Mouse (Mus musculus): Measurements from ENCODE around the gene Scrn1. TPM values are rescaled to one million over a fixed set of nuclear protein-coding genes. Genes with fewer than 3 reads are reported as not detected.

The Scrn1 gene
- polyA plus RNA-seq, 1 experiment from 2014 or later: 3.0 TPM

- Histone ChIP-seq H3K4me2 (no peak overlapping the region), H3K27me3 (replicated peaks; ENCODE audit: control insufficient read depth, insufficient read depth, low read length) (no peaks in the 10 kb centered on the region), H3K27ac (ENCODE audit: low read depth, low read length) (no peak overlapping the region), H3K36me3 (ENCODE audit: control insufficient read depth, insufficient read depth, low read length) (no peaks in the 10 kb centered on the region), H3K4me3 (ENCODE audit: low read depth, low read length) (no peak overlapping the region), H3K4me1 (replicated peaks; ENCODE audit: control insufficient read depth, insufficient read depth, low read length) (no peaks in the 10 kb centered on the region), H3K9ac (ENCODE audit: low read depth, low read length) (no peak overlapping the region), H3K9me3 (ENCODE audit: control insufficient read depth, low read length) (no peaks in the 10 kb centered on the region)
- DNase-seq (ENCODE audit: low spot score) (no peak), ATAC-seq (replicated peaks; ENCODE audit: low FRiP score) (no peak)
- 81% methylated on average over 13 of the region's 13 CpGs for WGBS
Observed at GRCm38 (mm10) chr6:54548314-54549019, 17.8 kb downstream of the Scrn1 start.

- no peak for DNase-seq (ENCODE audit: low spot score)
- Histone ChIP-seq H3K4me2 (no peak overlapping the region), H3K9ac (ENCODE audit: low read depth, low read length) (no peak overlapping the region), H3K4me3 (ENCODE audit: low read depth, low read length) (no peak overlapping the region), H3K4me1 (replicated peaks; ENCODE audit: control insufficient read depth, insufficient read depth, low read length) (no peaks in the 10 kb centered on the region), H3K9me3 (ENCODE audit: control insufficient read depth, low read length) (no peaks in the 10 kb centered on the region), H3K27ac (ENCODE audit: low read depth, low read length) (no peak overlapping the region), H3K27me3 (replicated peaks; ENCODE audit: control insufficient read depth, insufficient read depth, low read length) (no peaks in the 10 kb centered on the region), H3K36me3 (ENCODE audit: control insufficient read depth, insufficient read depth, low read length) (no peaks in the 10 kb centered on the region)
- 69% methylated on average over 2 of the region's 2 CpGs for WGBS
- ATAC-seq (replicated peaks; ENCODE audit: low FRiP score): no peak
Observed at GRCm38 (mm10) chr6:54543646-54544045, 22.6 kb downstream of the Scrn1 start.

- Histone ChIP-seq H3K9me3 (ENCODE audit: control insufficient read depth, low read length) (no peaks in the 10 kb centered on the region), H3K36me3 (ENCODE audit: control insufficient read depth, insufficient read depth, low read length) (no peaks in the 10 kb centered on the region), H3K9ac (ENCODE audit: low read depth, low read length) (no peak overlapping the region), H3K4me2 (no peak overlapping the region), H3K4me3 (ENCODE audit: low read depth, low read length) (no peak overlapping the region), H3K27me3 (replicated peaks; ENCODE audit: control insufficient read depth, insufficient read depth, low read length) (no peaks in the 10 kb centered on the region), H3K4me1 (replicated peaks; ENCODE audit: control insufficient read depth, insufficient read depth, low read length) (no peaks in the 10 kb centered on the region), H3K27ac (ENCODE audit: low read depth, low read length) (no peak overlapping the region)
- ATAC-seq (replicated peaks; ENCODE audit: low FRiP score) (no peak), DNase-seq (ENCODE audit: low spot score) (no peak)
- 78% methylated on average over 7 of the region's 7 CpGs for WGBS
Observed at GRCm38 (mm10) chr6:54542836-54543235, 23.5 kb downstream of the Scrn1 start.

- no peaks in the 10 kb centered on the region for H3K4me1 ChIP-seq (replicated peaks; ENCODE audit: control insufficient read depth, insufficient read depth, low read length)
- WGBS: 76% methylated on average over 9 of the region's 9 CpGs
- no peaks in the 10 kb centered on the region for H3K36me3 ChIP-seq (ENCODE audit: control insufficient read depth, insufficient read depth, low read length)
- ATAC-seq (replicated peaks; ENCODE audit: low FRiP score): no peak
- H3K9me3 ChIP-seq (ENCODE audit: control insufficient read depth, low read length): no peaks in the 10 kb centered on the region
- no peak for DNase-seq (ENCODE audit: low spot score)
- H3K4me2 ChIP-seq: no peak overlapping the region
- H3K9ac ChIP-seq (ENCODE audit: low read depth, low read length): no peak overlapping the region
- no peak overlapping the region for H3K27ac ChIP-seq (ENCODE audit: low read depth, low read length)
- no peak overlapping the region for H3K4me3 ChIP-seq (ENCODE audit: low read depth, low read length)
- H3K27me3 ChIP-seq (replicated peaks; ENCODE audit: control insufficient read depth, insufficient read depth, low read length): no peaks in the 10 kb centered on the region
Observed at GRCm38 (mm10) chr6:54540252-54540887, 25.9 kb downstream of the Scrn1 start.

GRCm38 (mm10) chr6:54539396-54539795 lies 26.9 kb downstream of the Scrn1 start:
- H3K9me3 ChIP-seq (ENCODE audit: control insufficient read depth, low read length): no peaks in the 10 kb centered on the region
- H3K9ac ChIP-seq (ENCODE audit: low read depth, low read length): no peak overlapping the region
- no peak overlapping the region for H3K4me2 ChIP-seq
- WGBS: 88% methylated on average over 7 of the region's 7 CpGs
- H3K4me1 ChIP-seq (replicated peaks; ENCODE audit: control insufficient read depth, insufficient read depth, low read length): no peaks in the 10 kb centered on the region
- ATAC-seq (replicated peaks; ENCODE audit: low FRiP score) (no peak), DNase-seq (ENCODE audit: low spot score) (no peak)
- H3K27ac ChIP-seq (ENCODE audit: low read depth, low read length): no peak overlapping the region
- no peak overlapping the region for H3K4me3 ChIP-seq (ENCODE audit: low read depth, low read length)
- H3K27me3 ChIP-seq (replicated peaks; ENCODE audit: control insufficient read depth, insufficient read depth, low read length): 0 out of 2 replicates have a peak, but pooled peaks cover 2% of the 10 kb centered on the region
- no peaks in the 10 kb centered on the region for H3K36me3 ChIP-seq (ENCODE audit: control insufficient read depth, insufficient read depth, low read length)

- Histone ChIP-seq H3K4me2 (no peak overlapping the region), H3K4me1 (replicated peaks; ENCODE audit: control insufficient read depth, insufficient read depth, low read length) (no peaks in the 10 kb centered on the region), H3K9me3 (ENCODE audit: control insufficient read depth, low read length) (no peaks in the 10 kb centered on the region), H3K9ac (ENCODE audit: low read depth, low read length) (no peak overlapping the region), H3K36me3 (ENCODE audit: control insufficient read depth, insufficient read depth, low read length) (no peaks in the 10 kb centered on the region), H3K27me3 (replicated peaks; ENCODE audit: control insufficient read depth, insufficient read depth, low read length) (0 out of 2 replicates have a peak, but pooled peaks cover 2% of the 10 kb centered on the region), H3K27ac (ENCODE audit: low read depth, low read length) (no peak overlapping the region), H3K4me3 (ENCODE audit: low read depth, low read length) (no peak overlapping the region)
- DNase-seq (ENCODE audit: low spot score) (no peak), ATAC-seq (replicated peaks; ENCODE audit: low FRiP score) (no peak)
- WGBS: 48% methylated on average over 3 of the region's 3 CpGs
Observed at GRCm38 (mm10) chr6:54538773-54539173, 27.5 kb downstream of the Scrn1 start.

GRCm38 (mm10) chr6:54537053-54537452 lies 29.2 kb downstream of the Scrn1 start:
- Histone ChIP-seq H3K9ac (ENCODE audit: low read depth, low read length) (no peak overlapping the region), H3K4me2 (no peak overlapping the region), H3K27ac (ENCODE audit: low read depth, low read length) (no peak overlapping the region), H3K9me3 (ENCODE audit: control insufficient read depth, low read length) (no peaks in the 10 kb centered on the region), H3K36me3 (ENCODE audit: control insufficient read depth, insufficient read depth, low read length) (no peaks in the 10 kb centered on the region), H3K4me3 (ENCODE audit: low read depth, low read length) (no peak overlapping the region), H3K4me1 (replicated peaks; ENCODE audit: control insufficient read depth, insufficient read depth, low read length) (no peaks in the 10 kb centered on the region), H3K27me3 (replicated peaks; ENCODE audit: control insufficient read depth, insufficient read depth, low read length) (0 out of 2 replicates have a peak, but pooled peaks cover 2% of the 10 kb centered on the region)
- WGBS: 69% methylated on average over 7 of the region's 7 CpGs
- DNase-seq (ENCODE audit: low spot score) (no peak), ATAC-seq (replicated peaks; ENCODE audit: low FRiP score) (no peak)

GRCm38 (mm10) chr6:54535485-54535884 lies 30.8 kb downstream of the Scrn1 start:
- no peak for ATAC-seq (replicated peaks; ENCODE audit: low FRiP score)
- H3K27me3 ChIP-seq (replicated peaks; ENCODE audit: control insufficient read depth, insufficient read depth, low read length): 0 out of 2 replicates have a peak, but pooled peaks cover 2% of the 10 kb centered on the region
- no peaks in the 10 kb centered on the region for H3K36me3 ChIP-seq (ENCODE audit: control insufficient read depth, insufficient read depth, low read length)
- H3K4me1 ChIP-seq (replicated peaks; ENCODE audit: control insufficient read depth, insufficient read depth, low read length): no peaks in the 10 kb centered on the region
- no peak overlapping the region for H3K9ac ChIP-seq (ENCODE audit: low read depth, low read length)
- no peaks in the 10 kb centered on the region for H3K9me3 ChIP-seq (ENCODE audit: control insufficient read depth, low read length)
- H3K4me2 ChIP-seq: no peak overlapping the region
- no peak overlapping the region for H3K27ac ChIP-seq (ENCODE audit: low read depth, low read length)
- WGBS: 82% methylated on average over 4 of the region's 4 CpGs
- H3K4me3 ChIP-seq (ENCODE audit: low read depth, low read length): no peak overlapping the region
- no peak for DNase-seq (ENCODE audit: low spot score)

- DNase-seq (ENCODE audit: low spot score) (no peak), ATAC-seq (replicated peaks; ENCODE audit: low FRiP score) (no peak)
- no peak overlapping the region for H3K4me2 ChIP-seq
- 62% methylated on average over 8 of the region's 8 CpGs for WGBS
- no peaks in the 10 kb centered on the region for H3K9me3 ChIP-seq (ENCODE audit: control insufficient read depth, low read length)
- no peak overlapping the region for H3K4me3 ChIP-seq (ENCODE audit: low read depth, low read length)
- no peak overlapping the region for H3K9ac ChIP-seq (ENCODE audit: low read depth, low read length)
- H3K4me1 ChIP-seq (replicated peaks; ENCODE audit: control insufficient read depth, insufficient read depth, low read length): peaks cover 6% of the 10 kb centered on the region; the same call in 1 of the 2 replicates
- H3K36me3 ChIP-seq (ENCODE audit: control insufficient read depth, insufficient read depth, low read length): no peaks in the 10 kb centered on the region
- 0 out of 2 replicates have a peak, but pooled peaks cover 2% of the 10 kb centered on the region for H3K27me3 ChIP-seq (replicated peaks; ENCODE audit: control insufficient read depth, insufficient read depth, low read length)
- no peak overlapping the region for H3K27ac ChIP-seq (ENCODE audit: low read depth, low read length)
Observed at GRCm38 (mm10) chr6:54531048-54531481, 35.2 kb downstream of the Scrn1 start.

Measured in liver, embryonic 11.5 days (tissue).